Mouse (Mus musculus): ENCODE results near the gene Lmf1. TPM values are rescaled to one million over a fixed set of nuclear protein-coding genes. Genes with fewer than 3 reads are reported as not detected.

The Lmf1 gene
- polyA plus RNA-seq, 1 experiment from 2014 or later: 25.2 TPM

- peaks cover 29% of the 10 kb centered on the region for H3K27me3 ChIP-seq (replicated peaks)
- peak; percentile 75 for ATAC-seq (ENCODE audit: low FRiP score, low read depth)
- H3K9ac ChIP-seq: peak within 1 kb of the TSS; percentile 58
- peaks cover 39% of the 10 kb centered on the region for H3K4me1 ChIP-seq
- under 1% methylated on average over 61 of the region's 61 CpGs for WGBS
- H3K4me2 ChIP-seq (replicated peaks): peak within 1 kb of the TSS; percentile 98
- peak within 1 kb of the TSS; percentile 41 for H3K4me3 ChIP-seq
- peaks cover 3% of the 10 kb centered on the region; the same call in 1 of the 2 replicates for H3K36me3 ChIP-seq
- H3K9me3 ChIP-seq: no peaks in the 10 kb centered on the region
- no peak within 1 kb of the TSS for H3K27ac ChIP-seq
Measured at GRCm38 (mm10) chr17:25570648-25571452, 8.0 kb upstream of the Lmf1 start, which contains the start of gene Sox8. Gene Sox8 (minus strand): TSS chr17:25570686.

GRCm38 (mm10) chr17:25571453-25571820 lies 7.4 kb upstream of the Lmf1 start:
- Histone ChIP-seq H3K9ac (peak overlapping the region; percentile 58), H3K27ac (no peak overlapping the region), H3K27me3 (replicated peaks) (peaks cover 29% of the 10 kb centered on the region), H3K4me1 (peaks cover 39% of the 10 kb centered on the region), H3K4me2 (replicated peaks) (peak overlapping the region; percentile 98), H3K36me3 (peaks cover 3% of the 10 kb centered on the region; the same call in 1 of the 2 replicates), H3K4me3 (peak overlapping the region; percentile 41), H3K9me3 (no peaks in the 10 kb centered on the region)
- ATAC-seq (ENCODE audit: low FRiP score, low read depth): no peak
- 4% methylated on average over 8 of the region's 8 CpGs for WGBS

GRCm38 (mm10) chr17:25575208-25575971 lies 3.5 kb upstream of the Lmf1 start:
- no peak for ATAC-seq (ENCODE audit: low FRiP score, low read depth)
- Histone ChIP-seq H3K4me1 (peaks cover 36% of the 10 kb centered on the region), H3K27ac (no peak overlapping the region), H3K9ac (no peak overlapping the region), H3K9me3 (no peaks in the 10 kb centered on the region), H3K4me2 (replicated peaks) (no peak overlapping the region), H3K27me3 (replicated peaks) (peaks cover 6% of the 10 kb centered on the region; the same call in 1 of the 2 replicates), H3K4me3 (no peak overlapping the region), H3K36me3 (no peaks in the 10 kb centered on the region)
- 72% methylated on average over 12 of the region's 12 CpGs for WGBS

GRCm38 (mm10) chr17:25576034-25576433 lies 2.9 kb upstream of the Lmf1 start:
- H3K9ac ChIP-seq: no peak overlapping the region

GRCm38 (mm10) chr17:25577263-25577662 lies 1.6 kb upstream of the Lmf1 start:
- no peak overlapping the region for H3K9ac ChIP-seq
- no peaks in the 10 kb centered on the region for H3K36me3 ChIP-seq
- no peak overlapping the region for H3K4me2 ChIP-seq (replicated peaks)
- no peak for ATAC-seq (ENCODE audit: low FRiP score, low read depth)
- H3K27ac ChIP-seq: no peak overlapping the region
- 53% methylated on average over 6 of the region's 6 CpGs for WGBS
- peaks cover 24% of the 10 kb centered on the region; the same call in 1 of the 2 replicates for H3K4me1 ChIP-seq
- H3K4me3 ChIP-seq: no peak overlapping the region
- H3K9me3 ChIP-seq: no peaks in the 10 kb centered on the region
- no peaks in the 10 kb centered on the region; the same call in 1 of the 2 replicates for H3K27me3 ChIP-seq (replicated peaks)

More at GRCm38 (mm10) chr17:25576034-25576433, 2.9 kb upstream of the Lmf1 start:
- Histone ChIP-seq H3K36me3 (no peaks in the 10 kb centered on the region), H3K4me3 (no peak overlapping the region), H3K9me3 (no peaks in the 10 kb centered on the region), H3K27ac (no peak overlapping the region), H3K4me2 (replicated peaks) (no peak overlapping the region), H3K27me3 (replicated peaks) (peaks cover under 1% of the 10 kb centered on the region; the same call in 1 of the 2 replicates), H3K4me1 (peaks cover 31% of the 10 kb centered on the region)
- WGBS: 72% methylated on average over 2 of the region's 2 CpGs
- no peak for ATAC-seq (ENCODE audit: low FRiP score, low read depth)

GRCm38 (mm10) chr17:25577702-25578101 lies 1.2 kb upstream of the Lmf1 start:
- Histone ChIP-seq H3K27ac (no peak overlapping the region), H3K9me3 (no peaks in the 10 kb centered on the region), H3K27me3 (replicated peaks) (no peaks in the 10 kb centered on the region), H3K4me1 (peaks cover 24% of the 10 kb centered on the region; the same call in 1 of the 2 replicates), H3K4me2 (replicated peaks) (no peak overlapping the region), H3K4me3 (no peak overlapping the region), H3K36me3 (no peaks in the 10 kb centered on the region), H3K9ac (no peak overlapping the region)
- WGBS: 36% methylated on average over 2 of the region's 2 CpGs
- ATAC-seq (ENCODE audit: low FRiP score, low read depth): no peak

- no peak overlapping the region for H3K27ac ChIP-seq
- peak overlapping the region; percentile 73 for H3K4me2 ChIP-seq (replicated peaks)
- H3K9ac ChIP-seq: peak overlapping the region; percentile 76
- WGBS: 6% methylated on average over 21 of the region's 21 CpGs
- no peaks in the 10 kb centered on the region for H3K9me3 ChIP-seq
- peak; percentile 56 for ATAC-seq (ENCODE audit: low FRiP score, low read depth)
- H3K27me3 ChIP-seq (replicated peaks): no peaks in the 10 kb centered on the region
- H3K4me1 ChIP-seq: peaks cover 24% of the 10 kb centered on the region; the same call in 1 of the 2 replicates
- peak overlapping the region; percentile 69 for H3K4me3 ChIP-seq
- no peaks in the 10 kb centered on the region for H3K36me3 ChIP-seq
Measured at GRCm38 (mm10) chr17:25579332-25580047, 605 bp downstream of the Lmf1 start.

- no peak for ATAC-seq (ENCODE audit: low FRiP score, low read depth)
- peaks cover 20% of the 10 kb centered on the region for H3K36me3 ChIP-seq
- no peak overlapping the region for H3K9ac ChIP-seq
- H3K9me3 ChIP-seq: no peaks in the 10 kb centered on the region
- peaks cover 24% of the 10 kb centered on the region; the same call in 1 of the 2 replicates for H3K4me1 ChIP-seq
- H3K27me3 ChIP-seq (replicated peaks): no peaks in the 10 kb centered on the region
- H3K4me2 ChIP-seq (replicated peaks): no peak overlapping the region
- H3K27ac ChIP-seq: no peak overlapping the region
- H3K4me3 ChIP-seq: no peak overlapping the region
- 88% methylated on average over 8 of the region's 8 CpGs for WGBS
Measured at GRCm38 (mm10) chr17:25582076-25582475, 3.2 kb downstream of the Lmf1 start.

- Histone ChIP-seq H3K27me3 (replicated peaks) (no peaks in the 10 kb centered on the region), H3K9me3 (no peaks in the 10 kb centered on the region), H3K9ac (no peak overlapping the region), H3K4me3 (no peak overlapping the region), H3K36me3 (peaks cover 23% of the 10 kb centered on the region), H3K27ac (no peak overlapping the region), H3K4me2 (replicated peaks) (no peak overlapping the region), H3K4me1 (peaks cover 18% of the 10 kb centered on the region; the same call in 1 of the 2 replicates)
- 80% methylated on average over 4 of the region's 4 CpGs for WGBS
- no peak for ATAC-seq (ENCODE audit: low FRiP score, low read depth)
Measured at GRCm38 (mm10) chr17:25583099-25583498, 4.2 kb downstream of the Lmf1 start.

- Histone ChIP-seq H3K4me1 (peaks cover 11% of the 10 kb centered on the region; the same call in 1 of the 2 replicates), H3K36me3 (peaks cover 31% of the 10 kb centered on the region), H3K9ac (no peak overlapping the region), H3K27me3 (replicated peaks) (no peaks in the 10 kb centered on the region), H3K27ac (no peak overlapping the region), H3K4me2 (replicated peaks) (no peak overlapping the region), H3K4me3 (no peak overlapping the region), H3K9me3 (no peaks in the 10 kb centered on the region)
- 85% methylated on average over 8 of the region's 8 CpGs for WGBS
- no peak for ATAC-seq (ENCODE audit: low FRiP score, low read depth)
Measured at GRCm38 (mm10) chr17:25583858-25584257, 5.0 kb downstream of the Lmf1 start.

- Histone ChIP-seq H3K4me3 (no peak overlapping the region), H3K4me2 (replicated peaks) (no peak overlapping the region), H3K36me3 (peaks cover 35% of the 10 kb centered on the region), H3K9me3 (no peaks in the 10 kb centered on the region), H3K27me3 (replicated peaks) (no peaks in the 10 kb centered on the region), H3K9ac (no peak overlapping the region), H3K4me1 (peaks cover 9% of the 10 kb centered on the region; the same call in 1 of the 2 replicates), H3K27ac (no peak overlapping the region)
- 89% methylated on average over 9 of the region's 9 CpGs for WGBS
- ATAC-seq (ENCODE audit: low FRiP score, low read depth): no peak
Measured at GRCm38 (mm10) chr17:25584646-25585045, 5.8 kb downstream of the Lmf1 start.

Data from neural tube, embryonic 12.5 days (tissue).